Mouse (Mus musculus): ENCODE results near the gene Gm5168. TPM values are rescaled to one million over a fixed set of nuclear protein-coding genes. Genes with fewer than 3 reads are reported as not detected.
"Not testable (repeated sequence)": the region's sequence is repeated elsewhere in the genome, so short reads cannot be mapped to it uniquely, and the experiment has no call there.

Gm5168 gene
- not detected in 2 replicates for polyA plus RNA-seq (2014; fragmentation: Nextera tagmentation; extraction: Ambion mirVana)

GRCm38 (mm10) chrX:26050941-26051340 is at the start of gene Gm5168:
Gene Gm5168, minus strand, starts transcription at chrX:26051041.
- not testable (repeated sequence) for H3K4me3 ChIP-seq (ENCODE audit: low read depth, low read length); H3K27me3 ChIP-seq (ENCODE audit: control insufficient read depth, insufficient read depth, low read length); H3K36me3 ChIP-seq (ENCODE audit: control insufficient read depth, insufficient read depth, low read length); H3K27ac ChIP-seq (ENCODE audit: low read length); ATAC-seq (ENCODE audit: insufficient number of reproducible peaks, insufficient read depth, low FRiP score, low read depth); H3K4me2 ChIP-seq (replicated peaks; ENCODE audit: low read depth, low read length); H3K9me3 ChIP-seq (ENCODE audit: control insufficient read depth, low read depth, low read length); H3K4me1 ChIP-seq (ENCODE audit: control insufficient read depth, insufficient read depth, low read length); H3K9ac ChIP-seq (replicated peaks; ENCODE audit: low read depth, low read length)
- no CpG with 5 or more reads among the region's 3 CpGs for WGBS

Other genes with a start within 250 kb of the Gm5168 start
- gene Gm2012, start 180.3 kb upstream of the Gm5168 start, polyA plus RNA-seq (2014; fragmentation: Nextera tagmentation; extraction: Ambion mirVana): not detected in 2 replicates

Data from stomach, embryonic 14.5 days (tissue).